Mouse (Mus musculus) midbrain, embryonic 14.5 days (tissue): ENCODE data around the gene Hfm1. TPM values are rescaled to one million over a fixed set of nuclear protein-coding genes. Genes with fewer than 3 reads are reported as not detected.
A peak's percentile ranks its signal among the peaks of the same experiment; 100 is the strongest.

ENCODE experiments used
- ATAC-seq: fragments of 200-750 bp; cut with Nextera tagmentation; 2 replicates; pipeline ENCODE4 v1.8.0; 2017; ENCODE audit warnings: moderate number of reproducible peaks, moderate library complexity; ENCODE audit not compliant: low FRiP score, low TSS enrichment
- DNase-seq: peaks from one replicate; pipeline ENCODE4 v3.0.0-alpha.2; 2015
- H3K27ac ChIP-seq: fragments of 300-500 bp; sonication (generic); replicated peaks from 2 replicates; pipeline ENCODE4 v1.5.1; 2014; ENCODE audit warnings: mild to moderate bottlenecking, low read depth, low read length, moderate library complexity
- H3K27me3 ChIP-seq: fragments of 300-500 bp; sonication (generic); 2 replicates; pipeline ENCODE4 v1.6.1; 2014; ENCODE audit warnings: low read length, control low read depth, mixed read lengths; ENCODE audit not compliant: control insufficient read depth, insufficient read depth
- H3K36me3 ChIP-seq: fragments of 300-500 bp; sonication (generic); 2 replicates; pipeline ENCODE4 v1.6.1; 2014; ENCODE audit warnings: low read length, control low read depth; ENCODE audit not compliant: control insufficient read depth, insufficient read depth
- H3K4me1 ChIP-seq: fragments of 300-500 bp; sonication (generic); 2 replicates; pipeline ENCODE4 v1.6.1; 2014; ENCODE audit warnings: mild to moderate bottlenecking, antibody characterized with exemption, low read length, control low read depth; ENCODE audit not compliant: control insufficient read depth, insufficient read depth
- H3K4me2 ChIP-seq: fragments of 300-500 bp; sonication (generic); 2 replicates; pipeline ENCODE4 v1.6.1; 2014; ENCODE audit warnings: mild to moderate bottlenecking, low read length, moderate library complexity
- H3K4me3 ChIP-seq: fragments of 300-500 bp; sonication (generic); replicated peaks from 2 replicates; pipeline ENCODE4 v1.5.1; 2014; ENCODE audit warnings: low read depth, low read length
- H3K9ac ChIP-seq: fragments of 300-500 bp; sonication (generic); replicated peaks from 2 replicates; pipeline ENCODE4 v1.6.1; 2014; ENCODE audit warnings: mild to moderate bottlenecking, low read length, moderate library complexity
- H3K9me3 ChIP-seq: fragments of 300-500 bp; sonication (generic); 2 replicates; pipeline ENCODE4 v1.6.1; 2016; ENCODE audit warnings: low read length, control low read depth, mixed read lengths; ENCODE audit not compliant: control insufficient read depth
- WGBS: fragments of 180-500 bp; shearing (Covaris S2); extraction: QIAGEN DNeasy Blood & Tissue Kit; methylation state at CpG from one replicate; pipeline ENCODE4 v1.1.7; 2014; 5-methylcytosine and 5-hydroxymethylcytosine counted together
- microRNA-seq: library from miRNA; unstranded; fragments of <30 nt; microRNA quantifications from one replicate; pipeline ENCODE4, GENCODE M21; 2016
- polyA plus RNA-seq: library from polyadenylated mRNA; unstranded; fragments of >200 nt; fragmentation: Nextera tagmentation; extraction: Ambion mirVana; gene quantifications from 2 replicates; pipeline ENCODE4 v1.2.1, GENCODE M21; 2014

Hfm1 gene
- polyA plus RNA-seq, 1 experiment from 2014 or later = 7.9 TPM

DNA sequence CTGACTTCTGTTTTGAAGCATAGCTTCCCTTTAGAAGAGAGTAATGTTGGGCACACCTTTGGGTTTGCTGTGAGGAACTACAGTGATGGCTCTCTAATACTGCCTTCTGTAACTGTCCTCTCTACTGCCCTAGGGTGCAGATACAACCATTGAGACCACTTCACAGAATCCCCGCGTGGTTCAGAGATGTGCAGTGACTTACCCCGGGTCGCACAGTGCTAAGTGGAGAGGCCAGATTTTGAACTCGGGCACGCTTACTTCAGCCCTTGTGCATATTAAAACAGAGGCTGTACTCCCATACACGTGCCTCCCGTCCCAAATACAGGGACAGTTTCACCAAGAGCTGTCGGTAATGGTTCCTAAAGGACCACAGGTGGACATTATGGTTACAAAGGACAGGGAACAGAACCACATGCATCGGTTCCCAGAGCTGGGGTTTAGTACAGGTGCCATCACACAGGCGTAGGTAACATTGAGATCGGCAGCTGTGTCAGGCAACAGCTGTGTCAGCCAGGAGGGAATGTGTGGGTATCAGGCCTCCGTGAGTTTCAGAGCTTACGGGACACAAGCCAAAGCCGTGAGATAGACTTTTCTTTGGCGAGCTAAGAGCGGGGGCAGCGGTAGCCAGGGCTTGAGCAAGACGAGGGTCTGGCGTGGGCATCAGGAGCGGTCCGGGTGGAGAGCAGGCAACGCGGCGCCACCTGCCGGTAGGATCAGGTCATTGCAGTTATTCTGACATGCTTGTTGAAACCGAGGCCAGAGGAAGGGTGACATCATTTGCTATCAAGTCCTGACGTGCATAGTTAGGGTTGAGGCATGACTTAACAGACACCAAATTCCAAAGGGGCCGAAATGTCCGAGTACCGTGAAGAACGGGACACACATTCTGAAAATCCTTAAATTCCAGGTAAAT is 124.0 kb downstream of the Hfm1 start:
- peak; percentile 92 for DNase-seq
- no peaks in the 10 kb centered on the region for H3K9me3 ChIP-seq
- peak overlapping the region; percentile 24; the same call in 1 of the 2 replicates for H3K4me3 ChIP-seq
- H3K9ac ChIP-seq = peak overlapping the region; percentile 21; the same call in 1 of the 2 replicates
- H3K27me3 ChIP-seq = no peaks in the 10 kb centered on the region
- 6% methylated on average over 32 of the region's 32 CpGs for WGBS
- no peaks in the 10 kb centered on the region for H3K36me3 ChIP-seq
- peak; percentile 65; the same call in 1 of the 2 replicates for ATAC-seq
- H3K4me1 ChIP-seq = no peaks in the 10 kb centered on the region
- no peak overlapping the region for H3K27ac ChIP-seq
- peak overlapping the region; percentile 54 for H3K4me2 ChIP-seq

DNA sequence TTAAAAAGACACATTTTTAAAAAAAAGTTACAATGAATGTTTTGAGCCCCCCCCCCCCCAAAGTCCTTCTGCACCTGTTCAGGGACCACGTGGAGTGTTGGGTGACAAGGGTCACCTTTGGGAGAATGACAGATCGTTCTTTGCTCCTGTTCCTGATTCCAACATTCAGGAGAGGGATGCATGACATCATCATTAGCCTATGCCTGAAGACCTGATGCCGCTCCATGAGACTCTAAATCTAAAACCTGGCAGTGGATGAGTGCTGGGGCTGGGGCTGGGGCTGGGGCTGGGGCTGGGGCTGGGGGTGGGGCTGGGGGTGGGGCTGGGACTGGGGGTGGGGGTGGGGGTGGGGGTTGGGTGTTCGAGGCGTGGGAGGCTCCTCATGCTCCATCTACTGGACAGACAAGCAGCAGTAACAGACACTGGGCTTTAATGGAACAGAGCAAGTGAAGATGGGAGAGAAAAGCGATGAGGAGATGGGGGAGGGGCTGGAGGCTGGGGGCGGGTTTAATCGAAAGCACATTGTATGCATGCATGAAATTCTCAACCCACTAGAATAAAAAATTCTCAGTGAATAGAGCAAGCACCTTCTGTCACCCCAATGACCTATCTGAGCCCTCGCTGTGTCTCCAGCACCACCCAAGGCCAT is 124.8 kb downstream of the Hfm1 start:
- H3K4me2 ChIP-seq = no peak overlapping the region
- 0 out of 2 replicates have a peak, but pooled peaks have one; percentile 47 for ATAC-seq
- no peaks in the 10 kb centered on the region for H3K36me3 ChIP-seq
- H3K27me3 ChIP-seq = no peaks in the 10 kb centered on the region
- 20% methylated on average over 9 of the region's 9 CpGs for WGBS
- no peak overlapping the region for H3K27ac ChIP-seq
- no peak overlapping the region for H3K4me3 ChIP-seq
- H3K9ac ChIP-seq = no peak overlapping the region
- H3K9me3 ChIP-seq = no peaks in the 10 kb centered on the region
- DNase-seq = peak; percentile 19
- H3K4me1 ChIP-seq = no peaks in the 10 kb centered on the region

DNA sequence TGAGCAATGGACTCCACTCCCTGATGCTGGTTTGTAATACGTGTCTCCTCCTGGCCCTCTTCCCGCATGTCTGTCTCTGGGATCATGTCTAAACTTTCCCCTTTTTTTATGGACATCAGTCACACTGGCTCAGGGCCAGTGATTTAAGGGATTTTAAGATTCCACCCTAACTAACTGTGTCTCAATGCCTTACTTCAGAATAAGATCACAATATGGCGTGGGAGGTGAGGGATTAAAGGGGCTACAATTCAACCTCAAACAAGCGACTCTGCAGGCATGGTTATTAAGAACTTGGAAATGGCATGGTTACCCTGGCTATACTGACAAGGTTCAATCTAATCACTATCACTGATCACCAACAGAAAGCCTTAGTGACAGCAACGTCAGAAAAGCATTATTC is 128.2 kb downstream of the Hfm1 start:
- no peak overlapping the region for H3K27ac ChIP-seq
- no peaks in the 10 kb centered on the region for H3K27me3 ChIP-seq
- 26% methylated on average over 5 of the region's 5 CpGs for WGBS
- H3K4me1 ChIP-seq = no peaks in the 10 kb centered on the region
- ATAC-seq = no peak
- H3K4me2 ChIP-seq = no peak overlapping the region
- H3K4me3 ChIP-seq = no peak overlapping the region
- no peak overlapping the region for H3K9ac ChIP-seq
- no peak for DNase-seq
- no peaks in the 10 kb centered on the region for H3K9me3 ChIP-seq
- no peaks in the 10 kb centered on the region for H3K36me3 ChIP-seq

DNA sequence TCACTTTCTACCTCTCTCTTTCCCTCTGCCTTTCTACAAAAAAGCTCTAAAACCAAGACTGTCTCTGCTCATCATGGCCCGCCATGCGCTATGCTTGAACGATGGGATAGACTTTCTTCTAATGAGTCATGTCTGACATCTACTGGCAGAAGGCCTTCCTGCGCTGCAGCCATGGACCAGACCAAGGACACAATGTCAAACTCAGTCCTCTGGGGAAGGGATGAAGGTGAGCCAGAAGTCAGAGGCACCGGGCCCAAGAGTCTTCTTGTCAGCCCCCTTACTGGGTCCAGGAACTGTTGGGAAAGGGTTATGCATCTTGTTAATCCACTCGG is 134.9 kb downstream of the Hfm1 start:
- H3K4me1 ChIP-seq = no peaks in the 10 kb centered on the region
- no peak overlapping the region for H3K4me3 ChIP-seq
- no peaks in the 10 kb centered on the region for H3K27me3 ChIP-seq
- no peak for ATAC-seq
- DNase-seq = peak; percentile 83
- H3K4me2 ChIP-seq = no peak overlapping the region
- H3K36me3 ChIP-seq = no peaks in the 10 kb centered on the region
- no peak overlapping the region for H3K27ac ChIP-seq
- WGBS = 14% methylated on average over 6 of the region's 6 CpGs
- no peaks in the 10 kb centered on the region for H3K9me3 ChIP-seq
- no peak overlapping the region for H3K9ac ChIP-seq

DNA sequence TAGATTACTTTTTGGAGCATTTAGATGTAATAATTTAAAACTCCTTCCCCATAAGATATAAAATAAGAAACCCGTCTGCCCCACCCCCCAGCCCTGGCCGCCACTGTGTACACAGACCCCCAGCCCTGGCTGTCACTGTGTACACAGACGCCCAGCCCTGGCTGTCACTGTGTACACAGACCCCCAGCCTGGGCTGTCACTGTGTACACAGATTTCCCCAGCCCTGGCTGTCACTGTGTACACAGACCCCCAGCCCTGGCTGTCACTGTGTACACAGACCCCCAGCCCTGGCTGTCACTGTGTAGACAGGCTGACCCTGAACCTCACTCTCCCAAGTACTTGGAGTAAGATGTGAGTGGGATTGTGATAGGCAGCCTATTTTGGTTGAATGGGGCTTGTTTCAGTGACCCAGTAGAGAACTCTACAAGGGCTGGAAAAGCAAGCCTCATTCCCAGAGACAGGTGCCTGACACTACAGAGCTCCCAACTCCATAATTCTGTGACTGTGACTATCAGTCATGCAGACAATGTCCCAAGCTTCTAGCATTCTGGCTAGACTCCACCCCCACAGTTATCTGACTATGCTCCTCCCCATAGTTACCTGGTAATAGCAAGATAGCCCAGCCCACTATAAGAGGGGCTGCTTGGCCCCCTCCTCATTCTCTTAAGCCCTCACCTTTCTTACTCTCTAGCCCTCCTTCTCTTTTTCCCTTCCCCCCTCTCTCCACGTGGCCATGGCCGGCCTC is 135.5 kb downstream of the Hfm1 start:
- ATAC-seq = no peak
- WGBS = 44% methylated on average over 5 of the region's 5 CpGs
- H3K9me3 ChIP-seq = no peaks in the 10 kb centered on the region
- no peaks in the 10 kb centered on the region for H3K36me3 ChIP-seq
- no peak overlapping the region for H3K4me3 ChIP-seq
- H3K9ac ChIP-seq = no peak overlapping the region
- no peaks in the 10 kb centered on the region for H3K27me3 ChIP-seq
- no peak for DNase-seq
- H3K4me2 ChIP-seq = no peak overlapping the region
- H3K27ac ChIP-seq = no peak overlapping the region
- H3K4me1 ChIP-seq = no peaks in the 10 kb centered on the region

Small RNA genes lying within 50 kb of the gene (microRNA-seq; reads per million reads assigned to microRNA genes)
- not detected for gene Gm27527

Other genes with a start within 250 kb of the Hfm1 start
- gene Zfp644, start 229.0 kb downstream of the Hfm1 start, polyA plus RNA-seq = 114 and 116 TPM in 2 replicates
- gene Cdc7, start 38.0 kb upstream of the Hfm1 start, polyA plus RNA-seq = 35.8 and 46.9 TPM in 2 replicates